Mouse (Mus musculus) heart, postnatal 14 days (tissue): Measurements from ENCODE around the gene Haus4. TPM values are rescaled to one million over a fixed set of nuclear protein-coding genes. Genes with fewer than 3 reads are reported as not detected.

Source experiments
- DNase-seq, 2 experiments: peaks; one replicate each; pipeline ENCODE4 v3.0.0; 2021 to 2022
- intact Hi-C: fragments of 180-260 bp; cut with DNase I; formaldehyde crosslinking; loops from one replicate; pipeline ENCODE4 v1.15.1; 2025
- total RNA-seq, 2 experiments: library from RNA; stranded (reverse); gene quantifications; 2 replicates each; pipeline ENCODE4 v1.2.3; 2021

The Haus4 gene
- total RNA-seq, 2 experiments from 2014 or later, result 5.2 to 6.1 TPM

GRCm38 (mm10) chr14:54509774-54510173 lies 44.6 kb downstream of the Haus4 start:
- intact Hi-C loops, result loop anchor here (5.0 to 10.0 kb wide), 2 partner anchors 42 to 255 kb away; partner anchors contain the start of genes Abhd4 and Dad1
- no peak for DNase-seq

GRCm38 (mm10) chr14:54503092-54503491 lies 51.3 kb downstream of the Haus4 start:
- intact Hi-C loops, result no loop called here
- DNase-seq, result no peak

GRCm38 (mm10) chr14:54501365-54501764 lies 53.1 kb downstream of the Haus4 start:
- intact Hi-C loops, result no loop called here

GRCm38 (mm10) chr14:54499330-54499729 lies 55.1 kb downstream of the Haus4 start:
- DNase-seq, result no peak
- intact Hi-C loops, result no loop called here

More at GRCm38 (mm10) chr14:54501365-54501764, 53.1 kb downstream of the Haus4 start:
- DNase-seq, result no peak

- intact Hi-C loops, result no loop called here
- DNase-seq, result no peak
These were observed 57.7 kb downstream of the Haus4 start for GRCm38 (mm10) chr14:54496706-54497105.

GRCm38 (mm10) chr14:54494234-54494633 lies 60.2 kb downstream of the Haus4 start:
- DNase-seq, result peak; percentile 60 to 80
- intact Hi-C loops, result loop anchor here (1.0 to 5.0 kb wide), 2 partner anchors 266 to 432 kb away; no protein-coding TSS in a partner anchor

- intact Hi-C loops, result loop anchor here (5.0 kb wide), 1 partner anchor 431 kb away; no protein-coding TSS in a partner anchor
- no peak for DNase-seq
These were observed 61.2 kb downstream of the Haus4 start for GRCm38 (mm10) chr14:54493236-54493635.

GRCm38 (mm10) chr14:54492345-54493131 lies 61.9 kb downstream of the Haus4 start:
- intact Hi-C loops, result loop anchor here (5.0 kb wide), 1 partner anchor 430 kb away; no protein-coding TSS in a partner anchor

More at GRCm38 (mm10) chr14:54492345-54493131, 61.9 kb downstream of the Haus4 start:
- no peak for DNase-seq

Other genes with a start within 250 kb of the Haus4 start
- gene Oxa1l, start 193.8 kb downstream of the Haus4 start, total RNA-seq, result 100 to 1,000 TPM; 116 to 125 TPM
- gene Slc7a7, start 136.8 kb downstream of the Haus4 start, total RNA-seq, result 1 to 10 TPM; 6.2 to 6.5 TPM
- gene Mrpl52, start 127.7 kb downstream of the Haus4 start, total RNA-seq, result 100 to 1,000 TPM; 102 to 116 TPM
- 10 to 100 TPM; 53.6 to 60.0 TPM for gene Mmp14, start 123.0 kb downstream of the Haus4 start, total RNA-seq
- gene Lrp10, start 90.5 kb downstream of the Haus4 start, total RNA-seq, result 10 to 100 TPM; 63.2 to 65.6 TPM
- gene Rem2, start 78.5 kb downstream of the Haus4 start, total RNA-seq, result not detected
- gene Prmt5, start 37.1 kb downstream of the Haus4 start, total RNA-seq, result 10 to 100 TPM; 26.9 to 29.2 TPM
- gene Ajuba, start 22.9 kb upstream of the Haus4 start, total RNA-seq, result 10 to 100 TPM; 10.2 to 10.7 TPM
- 1 to 10 TPM; 5.0 to 6.0 TPM for gene 4931414P19Rik, start 51.4 kb upstream of the Haus4 start, total RNA-seq
- gene Psmb5, start 63.4 kb upstream of the Haus4 start, total RNA-seq, result 100 to 1,000 TPM; 186 to 196 TPM
- 1 to 10 TPM in 1 of 2 experiments, not detected in 1; 1.1 TPM for gene Psmb11, start 66.8 kb upstream of the Haus4 start, total RNA-seq
- gene Gm17606, start 86.3 kb upstream of the Haus4 start, total RNA-seq, result not detected
- 1 to 10 TPM; 1.1 to 1.6 TPM for gene Cdh24, start 86.7 kb upstream of the Haus4 start, total RNA-seq
- gene 1700123O20Rik, start 131.6 kb upstream of the Haus4 start, total RNA-seq, result 10 to 100 TPM; 17.2 to 18.6 TPM
- 100 to 1,000 TPM; 105 to 106 TPM for gene Acin1, start 132.3 kb upstream of the Haus4 start, total RNA-seq
- gene Gm29776, start 144.2 kb upstream of the Haus4 start, total RNA-seq, result not detected
- not detected for gene Cebpe, start 157.6 kb upstream of the Haus4 start, total RNA-seq
- 1 to 10 TPM; 3.2 to 3.7 TPM for gene Slc7a8, start 227.3 kb upstream of the Haus4 start, total RNA-seq